Mouse (Mus musculus) myocyte (in vitro differentiated cells): ENCODE results near the gene Msx3. TPM values are rescaled to one million over a fixed set of nuclear protein-coding genes. Genes with fewer than 3 reads are reported as not detected.

ENCODE experiments used
- H3K27me3 ChIP-seq: one replicate; pipeline ENCODE4 v1.6.1; 2011; ENCODE audit not compliant: control insufficient read depth, insufficient read depth, insufficient read length
- H3K36me3 ChIP-seq: one replicate; pipeline ENCODE4 v1.6.1; 2011; ENCODE audit not compliant: control insufficient read depth, insufficient read depth
- H3K4me2 ChIP-seq: one replicate; pipeline ENCODE4 v1.6.1; 2011; ENCODE audit warnings: low read depth, control low read depth
- H3K4me3 ChIP-seq: one replicate; pipeline ENCODE4 v1.5.1; 2011; ENCODE audit warnings: mild to moderate bottlenecking, control low read depth, moderate library complexity
- H3K79me2 ChIP-seq: one replicate; pipeline ENCODE4 v1.6.1; 2011; ENCODE audit not compliant: control insufficient read depth, insufficient read depth
- H3ac ChIP-seq: one replicate; pipeline ENCODE4 v1.6.1; 2011; ENCODE audit not compliant: control insufficient read depth, insufficient read length
- CEBPB ChIP-seq: IDR thresholded peaks from 2 replicates; pipeline ENCODE4 v1.6.1; 2011; ENCODE audit warnings: mild to moderate bottlenecking, moderate library complexity; ENCODE audit not compliant: poor library complexity, insufficient read depth, severe bottlenecking
- E2F4 ChIP-seq: IDR thresholded peaks from one replicate; pipeline ENCODE4 v1.6.1; 2011; ENCODE audit warnings: mild to moderate bottlenecking, control low read depth, moderate library complexity; ENCODE audit not compliant: insufficient read depth
- MAX ChIP-seq: IDR thresholded peaks from one replicate; pipeline ENCODE4 v1.6.1; 2011; ENCODE audit warnings: low read depth, mild to moderate bottlenecking, control low read depth
- MYOG ChIP-seq, 3 experiments: IDR thresholded peaks; one replicate each; pipeline ENCODE4 v1.6.1; 2011; ENCODE audit warnings: control low read depth in 2 of 3, low read depth in 2 of 3, mild to moderate bottlenecking in 2 of 3; ENCODE audit not compliant: insufficient read length in 2 of 3, control insufficient read depth in 1 of 3, insufficient read depth in 1 of 3
- POLR2A ChIP-seq: IDR thresholded peaks from one replicate; pipeline ENCODE4 v1.6.1; 2011; ENCODE audit warnings: low read depth, mild to moderate bottlenecking, control low read depth, moderate library complexity; ENCODE audit not compliant: insufficient read length
- POLR2AphosphoS2 ChIP-seq: IDR thresholded peaks from one replicate; pipeline ENCODE4 v1.6.1; 2011; ENCODE audit warnings: low read depth, control low read depth; ENCODE audit not compliant: insufficient read length
- SRF ChIP-seq: IDR thresholded peaks from one replicate; pipeline ENCODE4 v1.6.1; 2011; ENCODE audit warnings: low read depth; ENCODE audit not compliant: control insufficient read depth, insufficient read length
- TCF12 ChIP-seq: IDR thresholded peaks from one replicate; pipeline ENCODE4 v1.6.1; 2011; ENCODE audit warnings: mild to moderate bottlenecking, control low read depth; ENCODE audit not compliant: poor library complexity, insufficient read depth, severe bottlenecking
- polyA plus RNA-seq: library from polyadenylated mRNA; unstranded; fragments of >200 nt; fragmentation: generic; extraction: Trizol; gene quantifications from one replicate; pipeline ENCODE4 v1.2.1, GENCODE M21; 2012; ENCODE audit warnings: missing spikeins

Msx3 gene
- polyA plus RNA-seq, 1 experiment = 0.05 TPM

- Histone ChIP-seq H3K36me3 (peaks cover 5% of the 10 kb centered on the region), H3K79me2 (no peaks in the 10 kb centered on the region), H3ac (no peak overlapping the region), H3K4me3 (no peak overlapping the region), H3K27me3 (no peaks in the 10 kb centered on the region), H3K4me2 (no peak overlapping the region)
- TF ChIP-seq POLR2AphosphoS2 (no peak), MYOG (IDR thresholded peaks at IDR 0.05; ENCODE audit: control insufficient read depth in 1 of 3, insufficient read depth in 1 of 3, insufficient read length in 2 of 3, low read depth in 2 of 3) (no peak), SRF (no peak), E2F4 (no peak), TCF12 (no peak), POLR2A (no peak), MAX (no peak), CEBPB (no peak)
Observed at GRCm38 (mm10) chr7:139998691-139999350, 50.1 kb downstream of the Msx3 start.

Other genes starting within 250 kb of the Msx3 start
- gene Adgra1, start 214.9 kb downstream of the Msx3 start, polyA plus RNA-seq = 0.14 TPM
- gene Kndc1, start 154.4 kb downstream of the Msx3 start, polyA plus RNA-seq = 0.01 TPM
- gene Utf1, start 105.3 kb downstream of the Msx3 start, polyA plus RNA-seq = not detected
- 0.13 TPM for gene 6430531B16Rik, start 70.3 kb downstream of the Msx3 start, polyA plus RNA-seq
- 2.3 TPM for gene Adam8, start 56.5 kb downstream of the Msx3 start, polyA plus RNA-seq
- gene Zfp511, start 12.7 kb downstream of the Msx3 start, polyA plus RNA-seq = 25.2 TPM
- 22.1 TPM for gene Tubgcp2, start 12.4 kb downstream of the Msx3 start, polyA plus RNA-seq
- not detected for gene Caly, start 33.5 kb upstream of the Msx3 start, polyA plus RNA-seq
- gene Prap1, start 44.3 kb upstream of the Msx3 start, polyA plus RNA-seq = not detected
- 9.5 TPM for gene Fuom, start 53.4 kb upstream of the Msx3 start, polyA plus RNA-seq
- 7.0 TPM for gene Paox, start 66.7 kb upstream of the Msx3 start, polyA plus RNA-seq
- gene Echs1, start 67.4 kb upstream of the Msx3 start, polyA plus RNA-seq = 125 TPM
- gene Mtg1, start 88.5 kb upstream of the Msx3 start, polyA plus RNA-seq = 23.3 TPM
- gene Sprn, start 105.8 kb upstream of the Msx3 start, polyA plus RNA-seq = not detected
- not detected for gene Olfr522, start 115.7 kb upstream of the Msx3 start, polyA plus RNA-seq
- gene Olfr523, start 124.1 kb upstream of the Msx3 start, polyA plus RNA-seq = not detected
- not detected for gene Olfr524, start 156.9 kb upstream of the Msx3 start, polyA plus RNA-seq
- not detected for gene Cd163l1, start 169.2 kb upstream of the Msx3 start, polyA plus RNA-seq
- 0.12 TPM for gene 5830411N06Rik, start 198.2 kb upstream of the Msx3 start, polyA plus RNA-seq